Mouse (Mus musculus) midbrain, embryonic 10.5 days (tissue): ENCODE results near the gene Tnnt3. TPM values are rescaled to one million over a fixed set of nuclear protein-coding genes. Genes with fewer than 3 reads are reported as not detected.
A peak's percentile ranks its signal among the peaks of the same experiment; 100 is the strongest.

Experiments used
- DNase-seq: peaks from one replicate; pipeline ENCODE4 v3.0.0-alpha.2; 2017; ENCODE audit warnings: low spot score
- H3K27ac ChIP-seq: fragments of 300-500 bp; sonication (generic); replicated peaks from 2 replicates; pipeline ENCODE4 v1.5.1; 2016; ENCODE audit warnings: mild to moderate bottlenecking
- H3K27me3 ChIP-seq: fragments of 300-500 bp; sonication (generic); 2 replicates; pipeline ENCODE4 v1.6.1; 2016; ENCODE audit warnings: low read depth, mild to moderate bottlenecking; ENCODE audit not compliant: poor library complexity, severe bottlenecking
- H3K36me3 ChIP-seq: fragments of 300-500 bp; sonication (generic); 2 replicates; pipeline ENCODE4 v1.6.1; 2016; ENCODE audit warnings: mild to moderate bottlenecking, moderate library complexity
- H3K4me1 ChIP-seq: fragments of 300-500 bp; sonication (generic); 2 replicates; pipeline ENCODE4 v1.6.1; 2016
- H3K4me3 ChIP-seq: fragments of 300-500 bp; sonication (generic); 2 replicates; pipeline ENCODE4 v1.5.1; 2016; ENCODE audit warnings: mild to moderate bottlenecking, moderate library complexity
- H3K9me3 ChIP-seq: fragments of 300-500 bp; sonication (generic); replicated peaks from 2 replicates; pipeline ENCODE4 v1.6.1; 2016; ENCODE audit warnings: mild to moderate bottlenecking
- WGBS: fragments of 180-500 bp; shearing (Covaris S2); methylation state at CpG from one replicate; pipeline ENCODE4 v1.1.7; 2016; 5-methylcytosine and 5-hydroxymethylcytosine counted together
- polyA plus RNA-seq: library from polyadenylated mRNA; unstranded; fragments of >200 nt; fragmentation: Nextera tagmentation; extraction: Ambion mirVana; gene quantifications from 2 replicates; pipeline ENCODE4 v1.2.1, GENCODE M21; 2016

Gene Tnnt3
- polyA plus RNA-seq, 1 experiment from 2014 or later, result 1.9 TPM

DNA sequence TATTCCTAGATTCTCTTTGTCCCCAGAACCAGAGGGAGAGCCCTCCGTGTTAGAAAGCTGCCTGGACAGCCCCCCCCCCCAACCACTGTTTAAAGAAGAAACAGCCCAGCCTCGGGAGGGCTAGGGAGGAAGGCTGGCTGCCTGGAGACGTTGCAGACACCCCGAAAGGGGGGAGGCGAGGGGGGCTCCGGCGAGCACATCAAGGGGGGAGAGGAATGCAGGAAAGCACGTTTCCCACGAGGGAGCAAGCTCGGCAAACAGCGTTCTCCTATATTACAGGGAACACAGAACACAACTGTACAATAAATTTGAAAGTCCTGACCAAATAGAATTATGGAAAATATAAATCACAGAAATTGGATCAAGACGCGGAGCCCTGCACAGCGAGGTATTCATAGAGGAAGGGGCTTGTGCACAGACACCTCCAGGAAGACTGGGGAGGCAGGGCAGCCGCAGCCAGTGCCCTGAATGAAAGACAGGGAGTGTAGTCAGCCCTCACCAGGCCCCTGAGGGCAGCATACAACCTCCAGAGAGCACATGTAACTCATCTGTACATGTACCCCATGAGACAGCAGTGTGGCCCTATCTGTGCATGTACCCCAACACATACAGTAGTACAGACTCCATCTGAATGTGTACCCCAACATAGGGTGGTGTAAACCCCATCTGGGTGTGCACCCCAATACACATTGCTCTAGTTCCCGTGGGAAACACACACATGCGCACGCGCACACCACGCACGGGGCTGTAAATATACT is 17.8 kb downstream of the Tnnt3 start:
- H3K27ac ChIP-seq, result peak overlapping the region; percentile 82
- peaks cover 17% of the 10 kb centered on the region for H3K4me1 ChIP-seq
- DNase-seq, result no peak
- WGBS, result 62% methylated on average over 21 of the region's 21 CpGs
- no peaks in the 10 kb centered on the region for H3K27me3 ChIP-seq
- H3K36me3 ChIP-seq, result no peaks in the 10 kb centered on the region
- H3K9me3 ChIP-seq, result no peaks in the 10 kb centered on the region
- no peak overlapping the region for H3K4me3 ChIP-seq

DNA sequence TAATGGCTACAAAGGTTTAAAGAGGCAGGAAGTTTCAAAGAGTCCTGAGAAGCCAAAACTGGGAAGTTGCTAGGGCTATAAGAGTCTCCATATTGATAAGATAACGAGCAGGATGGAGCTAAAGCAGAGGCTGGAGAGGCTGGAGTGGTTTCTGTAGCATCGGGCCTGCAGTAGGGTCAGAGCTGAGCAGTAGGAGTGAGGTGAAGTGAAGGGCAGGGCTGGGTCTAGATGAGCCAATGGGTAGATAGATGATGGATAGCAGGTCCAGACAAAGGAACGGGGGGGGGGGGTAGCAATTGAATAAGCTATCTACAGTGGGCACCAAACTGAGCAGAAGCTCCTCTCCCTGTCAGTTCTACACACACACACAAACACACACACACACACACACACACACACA is 18.9 kb downstream of the Tnnt3 start:
- Histone ChIP-seq H3K9me3 (no peaks in the 10 kb centered on the region), H3K4me3 (no peak overlapping the region), H3K36me3 (no peaks in the 10 kb centered on the region), H3K27me3 (no peaks in the 10 kb centered on the region), H3K27ac (no peak overlapping the region), H3K4me1 (peaks cover 21% of the 10 kb centered on the region)
- no peak for DNase-seq
- 85% methylated on average over 3 of the region's 3 CpGs for WGBS

DNA sequence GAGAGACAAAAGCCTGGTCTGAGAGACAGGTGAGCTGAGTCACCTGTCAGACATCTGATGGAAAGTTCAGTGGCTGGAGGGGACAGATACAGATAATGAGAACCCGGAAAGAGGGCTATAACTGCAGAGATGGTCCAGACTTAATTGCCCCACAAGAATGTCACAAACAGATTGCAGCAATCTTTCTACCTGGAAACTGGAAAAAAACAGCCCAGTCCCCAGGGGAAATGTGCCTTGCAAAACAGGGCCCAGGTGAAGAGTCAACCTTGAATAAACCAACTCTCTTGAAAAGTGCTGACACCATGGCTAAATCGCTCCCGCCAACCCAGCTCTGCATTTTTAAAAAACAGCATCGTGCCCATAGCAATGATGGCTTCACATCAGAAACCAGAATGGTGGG is 21.7 kb downstream of the Tnnt3 start:
- H3K27ac ChIP-seq, result no peak overlapping the region
- peaks cover 44% of the 10 kb centered on the region for H3K4me1 ChIP-seq
- 87% methylated on average over 4 of the region's 4 CpGs for WGBS

DNA sequence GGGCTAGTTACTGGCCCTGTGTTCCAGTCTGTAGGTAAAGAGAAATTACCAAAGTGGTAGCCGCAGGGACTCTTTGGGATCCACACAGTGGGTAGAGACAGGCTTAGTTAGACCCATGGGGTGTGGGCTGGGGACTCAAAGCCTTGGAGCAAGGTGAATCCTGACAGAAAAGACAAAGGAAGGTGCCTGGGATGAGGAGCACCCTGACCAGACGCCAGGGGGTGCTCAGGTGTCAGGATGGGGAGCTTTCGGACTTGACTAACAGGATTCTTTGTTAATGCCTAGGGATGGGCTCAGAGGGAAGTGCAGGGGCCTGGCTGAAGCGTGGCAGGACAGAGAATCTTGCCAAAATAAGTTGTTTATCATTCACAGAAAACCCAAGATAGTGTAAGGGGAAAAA is 23.7 kb downstream of the Tnnt3 start:
- 19% methylated on average over 4 of the region's 4 CpGs for WGBS
- peak; percentile 34 for DNase-seq
- Histone ChIP-seq H3K27me3 (no peaks in the 10 kb centered on the region), H3K9me3 (no peaks in the 10 kb centered on the region), H3K27ac (0 out of 2 replicates have a peak overlapping the region, but pooled peaks have one; percentile 55), H3K4me3 (no peak overlapping the region), H3K36me3 (no peaks in the 10 kb centered on the region), H3K4me1 (peaks cover 44% of the 10 kb centered on the region)

More for the DNA sequence above, 21.7 kb downstream of the Tnnt3 start:
- Histone ChIP-seq H3K4me3 (no peak overlapping the region), H3K36me3 (no peaks in the 10 kb centered on the region), H3K9me3 (no peaks in the 10 kb centered on the region), H3K27me3 (no peaks in the 10 kb centered on the region)
- no peak for DNase-seq

DNA sequence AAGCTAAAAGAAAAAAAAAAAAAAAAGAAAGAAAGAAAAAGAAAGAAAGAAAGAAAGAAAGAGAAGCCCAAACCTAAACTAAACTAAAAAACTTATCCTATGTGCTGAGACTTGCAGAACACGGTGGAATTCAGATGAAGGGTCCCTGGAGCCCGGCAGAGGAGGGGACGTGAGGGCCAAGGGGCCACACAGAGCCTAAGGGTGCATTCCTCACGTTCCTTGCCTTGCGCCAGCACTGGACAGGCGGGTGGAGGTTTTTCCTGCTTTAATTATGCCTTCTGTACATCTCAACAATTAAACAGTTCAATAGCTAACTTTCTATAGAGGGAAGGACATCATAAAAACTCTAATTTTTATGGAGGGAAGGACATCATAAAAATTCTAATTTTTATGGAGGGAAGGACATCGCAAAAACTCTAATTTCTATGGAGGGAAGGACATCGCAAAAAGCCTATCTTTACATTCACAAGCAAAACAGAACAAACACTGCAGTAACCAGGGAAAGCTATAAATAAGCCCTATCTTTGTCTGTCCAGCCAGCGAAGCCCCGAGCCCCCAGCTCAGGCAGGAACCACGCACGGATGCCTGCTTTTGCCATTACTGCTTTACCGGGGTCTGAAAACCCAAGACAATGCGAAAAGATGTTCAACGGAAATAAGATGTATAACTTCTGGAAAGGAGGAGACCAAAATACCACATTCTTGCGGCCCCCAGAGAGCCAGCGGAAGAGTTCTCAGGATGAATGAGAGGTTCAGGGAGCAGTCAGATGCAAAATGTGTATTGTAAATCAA is 24.8 kb downstream of the Tnnt3 start:
- peak overlapping the region; percentile 68 for H3K27ac ChIP-seq
- H3K4me1 ChIP-seq, result peaks cover 45% of the 10 kb centered on the region
- H3K27me3 ChIP-seq, result no peaks in the 10 kb centered on the region
- DNase-seq, result no peak
- WGBS, result 63% methylated on average over 17 of the region's 17 CpGs
- no peak overlapping the region for H3K4me3 ChIP-seq
- H3K9me3 ChIP-seq, result no peaks in the 10 kb centered on the region
- H3K36me3 ChIP-seq, result no peaks in the 10 kb centered on the region

DNA sequence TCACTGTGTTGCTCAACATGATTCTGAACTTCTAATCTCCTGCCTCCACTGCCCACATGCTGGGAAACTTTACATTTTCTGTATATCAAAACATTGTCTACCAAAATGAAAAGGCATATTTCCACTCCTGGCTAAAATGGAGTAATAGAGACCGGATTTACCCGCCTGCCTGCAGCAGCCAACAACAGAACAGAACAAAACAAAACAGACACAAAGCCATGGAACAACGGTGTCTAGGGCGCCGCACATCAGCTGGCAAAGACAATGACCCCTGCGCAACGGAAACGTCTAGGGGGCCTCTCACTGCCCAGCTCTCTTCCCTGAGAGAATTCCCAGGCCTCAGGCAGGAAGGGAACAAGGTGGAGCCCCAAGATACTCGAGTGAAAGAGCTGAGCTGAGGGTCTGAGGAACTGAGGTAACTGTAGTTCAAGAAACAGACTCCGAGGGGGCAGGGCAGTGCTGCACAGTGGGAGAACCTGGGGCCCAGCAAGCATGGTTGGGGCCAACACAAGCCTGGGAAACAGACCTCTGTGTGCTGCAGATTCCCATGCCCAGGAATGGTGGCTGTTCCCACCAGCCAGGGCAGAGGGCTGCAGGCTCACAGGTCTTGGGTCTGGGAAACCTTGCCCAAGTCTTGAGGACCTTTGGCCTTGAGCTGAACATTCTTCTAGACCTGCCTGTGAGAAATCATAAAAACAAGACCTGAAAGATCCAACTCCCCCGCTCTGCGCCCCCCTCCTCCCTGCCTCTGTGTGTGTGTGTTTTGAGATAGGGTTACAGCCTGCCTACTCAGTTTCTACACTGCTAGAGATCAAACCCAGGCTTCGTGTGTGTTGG is 26.9 kb downstream of the Tnnt3 start:
- Histone ChIP-seq H3K27ac (peak overlapping the region; percentile 89), H3K36me3 (no peaks in the 10 kb centered on the region), H3K4me1 (peaks cover 48% of the 10 kb centered on the region), H3K27me3 (no peaks in the 10 kb centered on the region), H3K9me3 (no peaks in the 10 kb centered on the region), H3K4me3 (no peak overlapping the region)
- DNase-seq, result peak; percentile 48
- 27% methylated on average over 13 of the region's 13 CpGs for WGBS

DNA sequence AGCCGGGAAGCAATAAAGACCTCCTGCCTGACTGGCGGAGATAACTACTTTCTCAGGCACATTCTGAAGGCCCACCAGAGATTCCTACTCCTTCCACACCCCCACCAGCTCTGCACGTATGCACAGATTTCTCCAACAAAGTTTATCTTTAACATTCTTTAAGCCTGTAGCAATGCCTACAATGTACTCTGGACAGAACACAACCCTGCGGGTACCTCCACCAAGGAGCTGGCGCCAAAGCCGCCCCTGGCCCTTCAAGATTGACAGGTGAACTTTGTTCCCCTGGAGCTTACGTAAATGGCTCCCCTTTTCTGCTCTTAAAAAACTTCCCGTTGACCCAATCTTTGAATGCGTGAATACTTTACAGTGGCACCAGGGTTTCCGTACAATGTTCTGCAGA is 30.7 kb downstream of the Tnnt3 start:
- peaks cover 56% of the 10 kb centered on the region for H3K4me1 ChIP-seq
- 83% methylated on average over 10 of the region's 10 CpGs for WGBS
- H3K36me3 ChIP-seq, result no peaks in the 10 kb centered on the region
- 0 out of 2 replicates have a peak, but pooled peaks cover 7% of the 10 kb centered on the region for H3K27me3 ChIP-seq
- no peak overlapping the region for H3K4me3 ChIP-seq
- H3K9me3 ChIP-seq, result no peaks in the 10 kb centered on the region
- no peak overlapping the region for H3K27ac ChIP-seq
- DNase-seq, result no peak

DNA sequence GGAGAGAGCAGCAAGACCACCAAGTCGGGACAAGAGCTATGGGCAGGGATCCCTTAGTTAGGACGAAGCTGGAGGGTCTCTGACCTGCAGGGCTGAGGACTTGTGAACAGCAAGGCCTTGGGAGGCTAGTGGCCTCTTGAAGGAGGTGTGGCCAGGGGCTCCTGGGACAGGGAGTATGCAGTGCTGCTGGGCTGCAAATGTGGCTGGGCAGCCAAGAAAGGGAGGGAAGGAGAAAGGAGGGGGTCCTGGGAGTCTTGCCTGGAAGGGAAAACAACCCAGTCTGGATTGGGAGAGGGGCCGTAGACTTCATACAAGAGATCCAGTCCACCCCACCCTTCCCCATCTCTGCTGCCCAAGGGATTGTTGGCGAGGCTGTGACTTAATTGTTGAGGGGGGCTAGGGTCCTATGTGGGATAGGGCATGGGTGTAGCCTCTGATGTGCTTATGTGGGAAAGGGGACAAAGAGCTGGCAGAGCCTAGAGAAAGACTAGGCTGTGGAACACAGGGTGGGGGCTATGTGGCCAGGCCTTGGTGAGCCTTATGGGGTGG is 33.4 kb downstream of the Tnnt3 start:
- Histone ChIP-seq H3K36me3 (peaks cover 18% of the 10 kb centered on the region), H3K9me3 (no peaks in the 10 kb centered on the region), H3K4me1 (peaks cover 38% of the 10 kb centered on the region), H3K27me3 (0 out of 2 replicates have a peak, but pooled peaks cover 7% of the 10 kb centered on the region), H3K4me3 (peak overlapping the region; percentile 83; the same call in 1 of the 2 replicates), H3K27ac (peak overlapping the region; percentile 97)
- WGBS, result 78% methylated on average over 4 of the region's 4 CpGs
- DNase-seq, result no peak

DNA sequence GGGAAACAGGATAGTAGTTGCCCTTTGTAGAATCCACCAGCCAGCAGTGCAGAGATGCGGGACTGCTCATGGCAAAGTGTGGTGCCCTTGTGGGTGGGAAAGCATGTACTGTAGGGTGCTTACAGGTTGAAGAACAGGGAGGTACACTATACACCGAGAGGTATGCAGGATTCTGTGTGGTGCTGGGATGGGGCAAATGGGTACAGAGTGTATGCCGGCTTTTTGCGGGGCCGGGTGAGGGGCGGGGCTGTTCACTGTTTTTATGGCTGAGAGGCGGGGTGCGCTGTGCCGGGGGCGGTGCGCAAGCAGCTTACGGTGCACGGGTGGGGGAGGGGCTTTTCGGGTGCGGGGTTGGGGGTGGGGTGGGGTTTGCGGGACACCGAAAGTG is 34.0 kb downstream of the Tnnt3 start, which contains the start of gene Mrpl23:
Gene Mrpl23 (plus strand): TSS at position 16 of the 388 bp plus-strand sequence.
- Histone ChIP-seq H3K36me3 (peaks cover 22% of the 10 kb centered on the region), H3K4me3 (peak within 1 kb of the TSS; percentile 83), H3K27me3 (0 out of 2 replicates have a peak, but pooled peaks cover 7% of the 10 kb centered on the region), H3K4me1 (peaks cover 37% of the 10 kb centered on the region), H3K9me3 (no peaks in the 10 kb centered on the region), H3K27ac (peak within 1 kb of the TSS; percentile 97)
- 7% methylated on average over 17 of the region's 17 CpGs for WGBS
- DNase-seq, result no peak

DNA sequence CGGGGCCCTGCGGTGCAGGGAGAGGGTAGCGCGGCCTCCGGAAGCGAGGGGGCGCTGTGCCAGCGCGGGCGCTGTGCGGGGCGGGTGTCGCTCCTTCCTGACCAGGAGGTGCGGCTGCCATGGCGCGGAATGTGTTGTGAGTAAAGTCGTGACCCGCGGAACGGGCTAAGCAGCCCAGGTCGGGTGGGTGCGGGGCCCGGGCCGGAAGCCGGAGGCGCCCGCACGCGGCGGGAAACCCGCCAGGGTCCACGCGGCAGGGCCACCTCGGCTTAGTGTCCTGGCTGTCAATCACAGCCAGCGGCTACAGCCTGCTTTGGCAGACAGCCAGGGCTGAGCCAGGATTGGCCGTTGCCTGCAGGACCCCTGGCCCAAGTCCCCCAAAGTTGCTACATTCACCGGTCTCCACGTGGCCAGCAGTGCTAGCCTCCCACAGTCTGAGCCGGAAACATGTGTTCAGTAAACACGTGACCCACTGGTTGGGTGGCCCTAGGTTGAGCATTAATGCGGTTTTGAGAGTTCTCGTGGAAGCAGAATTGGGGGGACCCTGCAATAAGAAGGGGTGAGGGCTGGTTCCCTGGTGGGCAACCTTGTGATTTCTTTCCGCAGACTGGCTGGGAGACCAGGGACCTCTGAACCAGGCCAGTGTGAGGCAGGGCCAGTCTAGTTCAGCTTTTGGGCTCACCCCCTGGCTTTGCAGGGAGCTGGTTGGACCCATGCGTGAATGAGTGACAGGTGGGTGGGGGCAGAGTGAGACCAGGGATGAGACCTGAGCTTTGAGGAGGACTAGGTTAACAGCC is 34.6 kb downstream of the Tnnt3 start:
- Histone ChIP-seq H3K9me3 (no peaks in the 10 kb centered on the region), H3K4me3 (peak overlapping the region; percentile 83), H3K36me3 (peaks cover 22% of the 10 kb centered on the region), H3K4me1 (peaks cover 43% of the 10 kb centered on the region), H3K27me3 (0 out of 2 replicates have a peak, but pooled peaks cover 7% of the 10 kb centered on the region), H3K27ac (peak overlapping the region; percentile 97)
- 1% methylated on average over 38 of the region's 44 CpGs for WGBS
- peak; percentile 89 for DNase-seq

DNA sequence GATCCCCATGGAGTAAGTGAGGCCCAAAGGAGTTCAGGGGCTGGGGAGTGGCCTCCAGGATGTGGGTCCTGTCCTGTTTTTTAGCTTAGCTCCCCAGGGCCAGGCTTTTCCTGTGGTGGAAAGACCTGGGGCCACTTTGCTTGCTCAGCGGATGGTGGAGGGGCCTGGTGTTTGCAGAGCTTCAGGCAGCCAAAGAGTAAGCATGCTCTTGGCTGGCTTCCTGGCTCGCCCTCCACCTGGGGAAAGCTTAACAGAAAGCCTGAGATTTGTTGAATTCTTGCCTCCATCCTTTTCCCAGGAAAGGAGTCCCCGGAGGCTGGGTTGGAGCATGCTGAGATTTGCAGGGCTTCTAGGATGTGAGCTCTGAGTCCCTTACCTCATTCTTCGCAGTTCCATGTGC is 36.5 kb downstream of the Tnnt3 start:
- H3K27me3 ChIP-seq, result 0 out of 2 replicates have a peak, but pooled peaks cover 7% of the 10 kb centered on the region
- peaks cover 59% of the 10 kb centered on the region for H3K4me1 ChIP-seq
- H3K4me3 ChIP-seq, result no peak overlapping the region
- 0 out of 2 replicates have a peak overlapping the region, but pooled peaks have one; percentile 11 for H3K27ac ChIP-seq
- DNase-seq, result no peak
- H3K36me3 ChIP-seq, result peaks cover 32% of the 10 kb centered on the region
- H3K9me3 ChIP-seq, result no peaks in the 10 kb centered on the region
- WGBS, result 90% methylated on average over 4 of the region's 4 CpGs
